In genomic region chr9:72275979-72276500, GRCm38 (mm10) we compare ENCODE assay signal across 8 mouse cellular contexts. TPM values are rescaled to one million over a fixed set of nuclear protein-coding genes. Genes with fewer than 3 reads are reported as not detected.
DNase-seq lines count a peak whose midpoint lies in the region; ATAC-seq lines count a peak whose summit lies in the region.

No protein-coding gene starts in this region.

- peaks cover 13% of the 10 kb centered on the region; the same call in 1 of the 2 replicates for H3K27me3 ChIP-seq in hindbrain, embryonic 10.5 days (ENCODE audit: insufficient read depth, poor library complexity, severe bottlenecking)

- peaks cover 58% of the 10 kb centered on the region for H3K79me2 ChIP-seq in macrophage (ENCODE audit: inconsistent target)

- H3K36me3 ChIP-seq in hindbrain, embryonic 10.5 days: peaks cover 18% of the 10 kb centered on the region
- no peaks in the 10 kb centered on the region for H3K36me3 ChIP-seq in macrophage (ENCODE audit: inconsistent target)

- H3K4me1 ChIP-seq in brown adipose tissue, adult 24 weeks (ENCODE audit: control insufficient read depth, insufficient read depth, insufficient read length, low read length): peaks cover 3% of the 10 kb centered on the region
- peaks cover 18% of the 10 kb centered on the region for H3K4me1 ChIP-seq in hindbrain, embryonic 10.5 days (replicated peaks)

- H3K27ac ChIP-seq in brown adipose tissue, adult 24 weeks (replicated peaks; ENCODE audit: low read depth, low read length): no peak overlapping the region; the same call in 1 of the 2 replicates
- peak overlapping the region; percentile 99 for H3K27ac ChIP-seq in hindbrain, embryonic 10.5 days
- no peak overlapping the region for H3K27ac ChIP-seq in macrophage

- peaks cover 21% of the 10 kb centered on the region for H3K9me3 ChIP-seq in hindbrain, embryonic 10.5 days

- DNase-seq in embryo, embryonic 11 days: peak; percentile 18
- no peak for DNase-seq in embryo, embryonic 10 days (ENCODE audit: low spot score)
- DNase-seq in 3T3-L1 (ENCODE audit: low read depth, low spot score): peak; percentile 42
- DNase-seq in hindbrain, embryonic 10.5 days (ENCODE audit: low spot score): peak; percentile 29
- DNase-seq in ovary, postnatal 10 days (ENCODE audit: low spot score): no peak

- no peak for ATAC-seq in granulocyte monocyte progenitor cell, adult 5-6 weeks (replicated peaks; ENCODE audit: poor library complexity, severe bottlenecking)

- H3K4me3 ChIP-seq in brown adipose tissue, adult 24 weeks (ENCODE audit: insufficient read depth, low read depth, low read length): peak overlapping the region; percentile 99
- peak overlapping the region; percentile 77 for H3K4me3 ChIP-seq in hindbrain, embryonic 10.5 days
- H3K4me3 ChIP-seq in macrophage (ENCODE audit: inconsistent target): peak overlapping the region; percentile 69

- 60% methylated on average over 8 of the region's 8 CpGs for WGBS in hindbrain, embryonic 10.5 days
- WGBS in macrophage (ENCODE audit: missing documents): 84% methylated on average over 6 of the region's 8 CpGs

RNA-seq across cellular contexts. Expression of gene Zfp280d, which starts 1.4 kb away (rescaled TPM):
- 9.1 and 10.6 TPM in 2 replicates for polyA plus RNA-seq in brown adipose tissue, adult 24 weeks (2012; ENCODE audit: insufficient read depth, insufficient read length, missing spikeins)
- polyA plus RNA-seq in hindbrain, embryonic 10.5 days (2016; fragmentation: Nextera tagmentation; extraction: Ambion mirVana): 41.2 and 49.3 TPM in 2 replicates
- 100 to 1,000 TPM in 21 of 26 experiments, 10 to 100 TPM in 5; 85.9 to 194 (median 134) TPM for total RNA-seq in macrophage (2018; cell fraction: chromatin; rRNA removed)
- 10 to 100 TPM in 13 of 26 experiments, 1 to 10 TPM in 13; 5.7 to 16.5 (median 10.2) TPM for total RNA-seq in macrophage (2018; cell fraction: cytosol; rRNA removed)
- total RNA-seq in macrophage (2018; cell fraction: nucleus; rRNA removed): 100 to 1,000 TPM in 5 of 26 experiments, 10 to 100 TPM in 21; 38.3 to 147 (median 73.7) TPM
- polyA plus RNA-seq in macrophage (2018): 10.4 to 11.6 TPM (median 11.0 TPM) in 3 replicates
- total RNA-seq in granulocyte monocyte progenitor cell, adult 5-6 weeks (2014; fragmentation: Nextera tagmentation): 46.4 and 78.8 TPM in 2 replicates
- total RNA-seq in granulocyte monocyte progenitor cell, adult 5-6 weeks (2017): 48.8 and 50.6 TPM in 2 replicates

Comparison
In these comparisons a context has a peak if more than half of its experiments do, and no peak if none do; other contexts are left out.
1. DNase-seq: peak in embryo, embryonic 11 days (single experiment), 3T3-L1 (single experiment) and hindbrain, embryonic 10.5 days (single experiment); none in embryo, embryonic 10 days (single experiment) and ovary, postnatal 10 days (single experiment).
2. Peak in every context shown above with its lines, with median percentiles within 50 percentile points of each other: H3K4me3 ChIP-seq.